Mouse (Mus musculus) c-Kit-positive CD71-positive TER-119-negative erythroid progenitor cells, embryonic 14.5 days (primary cell): ENCODE measurements at regions not wholly inside any gene's neighbourhood (a gene's known extent, or its start where the extent isn't known, plus 50 kb on each side); places are given as distances from the start of the nearest gene placed in this dataset.
"Not testable (repeated sequence)": the region's sequence is repeated elsewhere in the genome, so short reads cannot be mapped to it uniquely, and the experiment has no call there.

Experiments
- DNase-seq: peaks from one replicate; pipeline ENCODE4 v3.0.0-alpha.2; 2013; ENCODE audit warnings: low read depth

DNA sequence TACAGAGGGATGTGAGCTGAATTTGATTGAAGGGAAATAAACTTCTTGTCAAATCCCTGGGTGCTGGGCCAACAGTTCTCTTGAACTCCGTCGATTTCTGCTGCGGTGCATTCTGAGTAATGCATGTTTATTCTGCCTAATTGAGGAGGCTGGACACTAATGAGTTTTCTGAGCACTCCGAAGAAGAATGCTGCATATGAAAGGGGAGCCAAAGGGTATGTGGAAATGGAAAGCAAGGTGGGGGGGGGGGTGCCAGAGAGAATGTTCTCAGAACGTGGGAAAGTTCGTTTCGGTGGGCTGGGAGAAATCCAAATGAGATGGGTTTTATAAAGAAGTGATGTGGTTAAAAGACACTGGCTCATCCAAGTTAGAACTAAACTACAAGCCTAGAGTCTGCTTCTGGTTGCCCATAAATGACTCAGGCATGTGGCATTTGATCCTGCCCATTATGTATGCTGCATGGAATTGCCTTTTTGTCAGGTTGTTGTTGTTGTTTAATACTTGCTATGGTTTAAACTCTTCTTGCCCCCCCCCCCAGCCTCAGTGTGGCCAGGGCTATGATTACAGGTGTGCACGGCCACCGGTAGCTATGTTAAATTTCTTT, 455.7 kb upstream of the Smim15 start:
- no peak for DNase-seq

DNA sequence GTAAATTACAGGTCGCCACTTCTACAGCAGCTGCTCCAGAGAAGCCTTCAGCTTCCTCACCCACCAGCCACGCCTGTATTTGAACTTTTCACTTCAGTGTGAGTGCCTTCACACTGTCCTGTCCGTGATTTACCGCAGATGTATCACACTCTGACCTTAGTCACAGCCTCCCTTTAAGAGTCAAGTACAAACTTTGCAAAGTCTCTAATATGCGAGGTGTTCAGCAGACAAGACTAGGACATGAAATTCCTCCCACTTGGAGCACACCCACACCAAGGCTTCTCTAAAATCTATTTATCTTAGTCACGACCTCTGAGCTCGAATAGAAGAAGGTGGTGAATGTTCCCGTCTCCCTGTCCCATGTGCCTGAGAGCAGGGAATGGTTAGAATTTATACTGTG, 456.6 kb upstream of the Smim15 start:
- DNase-seq: no peak

DNA sequence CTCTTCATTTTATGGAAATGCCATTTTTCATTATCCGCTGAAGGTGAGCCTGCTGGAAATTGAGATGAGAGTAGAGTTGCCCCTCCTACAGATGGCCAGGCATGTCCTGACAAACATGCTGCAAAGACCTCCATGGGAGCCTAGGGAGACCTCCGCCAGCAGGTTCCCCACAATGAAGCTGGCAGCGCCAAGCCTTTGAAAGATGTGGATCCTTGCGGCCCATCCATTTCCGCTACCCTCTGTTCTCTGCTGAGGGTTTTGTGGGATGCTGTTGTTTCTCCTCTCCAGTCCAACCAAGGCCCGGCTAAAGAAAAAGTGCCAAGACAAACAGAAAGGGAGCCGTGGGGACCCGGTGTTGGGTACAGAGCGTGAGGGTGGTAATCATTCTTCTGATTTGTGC, 458.3 kb upstream of the Smim15 start:
- no peak for DNase-seq

DNA sequence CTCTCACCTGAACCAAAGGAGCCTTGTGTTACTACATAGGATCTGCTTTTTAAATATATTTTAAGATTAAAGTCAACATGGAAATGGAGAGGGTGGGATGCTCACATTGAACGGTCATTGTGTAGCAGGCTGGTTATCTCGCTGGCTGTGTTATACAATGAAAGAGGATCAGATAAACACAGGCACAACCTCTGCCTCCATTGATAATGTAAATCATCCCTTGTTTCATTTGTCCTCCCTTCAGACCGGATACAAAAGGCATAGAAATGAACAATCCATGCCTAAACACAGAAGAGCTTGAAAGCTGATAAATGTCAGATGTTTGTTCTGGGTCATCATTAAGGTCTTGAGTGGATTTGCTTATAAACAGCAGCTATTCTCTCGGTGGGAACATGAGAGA, 458.9 kb upstream of the Smim15 start:
- DNase-seq: no peak

DNA sequence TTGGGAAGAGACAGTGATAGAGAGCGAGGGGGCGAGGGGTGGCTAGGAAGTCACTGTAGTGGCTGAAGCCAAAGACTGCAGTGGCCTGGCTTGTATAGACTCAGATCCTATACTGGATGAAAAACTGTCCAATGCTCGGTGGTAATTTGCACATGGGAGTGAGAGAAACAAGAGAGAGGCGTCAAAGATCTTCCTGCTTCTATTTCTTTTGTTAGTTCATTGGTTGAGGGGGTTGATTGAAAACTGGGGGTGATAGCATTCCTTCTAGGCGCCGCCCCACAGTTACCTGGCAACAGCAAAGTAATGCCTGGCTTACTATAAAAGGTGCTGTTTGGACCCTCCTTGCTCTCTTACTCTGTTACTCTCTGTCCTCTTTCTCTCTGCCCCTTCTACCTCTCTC, 465.3 kb upstream of the Smim15 start:
- no peak for DNase-seq

DNA sequence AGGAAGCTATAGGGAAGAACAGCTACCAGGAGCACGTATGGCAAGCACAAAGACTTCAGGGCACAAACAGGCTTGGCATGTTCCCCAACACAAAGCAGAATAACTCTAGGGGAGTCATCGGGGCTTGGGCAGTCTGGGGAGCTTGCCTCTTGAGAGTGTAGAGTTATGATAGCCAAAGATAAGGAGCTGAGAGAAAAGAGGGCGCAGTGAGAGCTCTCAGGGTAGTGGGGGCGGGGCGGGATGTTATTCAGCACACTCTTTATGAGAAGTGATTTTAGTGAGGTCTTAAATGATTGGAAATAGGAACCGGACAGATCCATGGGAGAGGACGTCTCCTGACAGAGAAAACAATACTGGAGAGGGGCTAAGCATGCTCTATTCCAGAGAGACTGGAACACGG, 466.4 kb upstream of the Smim15 start:
- DNase-seq: peak; percentile 58

DNA sequence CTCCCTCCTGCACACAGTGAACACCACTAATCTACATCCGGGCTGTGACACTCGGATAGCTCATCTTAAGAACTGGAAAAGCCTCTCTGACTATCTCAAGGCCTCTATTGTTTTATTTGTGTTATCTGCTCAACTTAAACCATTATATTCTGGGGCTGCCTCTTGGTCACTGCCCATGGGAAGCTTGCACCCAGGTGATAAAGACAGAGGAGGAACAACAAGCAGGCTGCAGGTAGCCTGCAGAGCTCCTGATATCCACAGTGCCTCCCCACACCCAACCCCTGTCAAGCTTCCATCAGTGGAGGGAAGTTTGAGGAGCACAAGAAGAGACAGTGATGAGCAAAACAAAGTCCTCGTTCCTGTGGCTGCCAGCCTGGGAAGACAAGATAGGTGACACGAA, 467.0 kb upstream of the Smim15 start:
- DNase-seq: peak; percentile 59

DNA sequence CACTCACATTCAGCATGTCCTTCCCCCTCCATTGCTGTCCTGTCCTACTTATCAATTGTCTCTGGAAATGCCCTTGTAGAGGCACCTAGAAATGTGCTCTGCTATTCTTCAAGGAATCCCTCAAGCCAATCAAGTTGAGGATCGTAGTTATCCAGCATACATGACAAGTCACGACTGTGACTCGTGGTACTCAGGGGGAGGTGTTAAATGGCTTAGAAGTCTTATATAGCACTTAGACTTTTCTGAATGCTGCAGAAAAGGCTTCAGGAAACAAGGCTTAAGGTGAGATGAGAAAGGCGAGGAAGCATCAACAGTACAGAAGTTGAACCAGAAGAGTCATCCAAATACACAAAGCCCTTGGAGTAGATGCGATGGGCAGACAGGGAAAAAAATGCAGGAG, 467.5 kb upstream of the Smim15 start:
- no peak for DNase-seq

DNA sequence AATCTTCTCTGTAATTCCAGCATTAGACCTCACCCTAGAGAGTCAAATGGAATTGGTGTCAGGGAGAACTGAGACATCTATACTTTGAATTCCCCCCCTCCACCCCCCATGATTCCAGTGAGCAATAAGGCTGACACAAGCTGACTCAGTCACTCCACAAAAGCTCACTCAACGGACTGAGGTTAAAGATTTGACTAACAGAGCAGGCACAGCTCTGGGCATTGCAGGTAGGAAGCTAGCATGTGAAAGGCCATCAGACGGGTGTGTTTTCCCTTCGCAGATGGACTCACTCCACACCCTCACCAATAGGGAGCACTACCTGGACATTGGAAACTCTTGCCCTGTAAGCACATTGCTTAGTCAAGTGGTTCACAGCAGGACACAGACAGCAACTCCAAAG, 469.2 kb upstream of the Smim15 start:
- DNase-seq: no peak

DNA sequence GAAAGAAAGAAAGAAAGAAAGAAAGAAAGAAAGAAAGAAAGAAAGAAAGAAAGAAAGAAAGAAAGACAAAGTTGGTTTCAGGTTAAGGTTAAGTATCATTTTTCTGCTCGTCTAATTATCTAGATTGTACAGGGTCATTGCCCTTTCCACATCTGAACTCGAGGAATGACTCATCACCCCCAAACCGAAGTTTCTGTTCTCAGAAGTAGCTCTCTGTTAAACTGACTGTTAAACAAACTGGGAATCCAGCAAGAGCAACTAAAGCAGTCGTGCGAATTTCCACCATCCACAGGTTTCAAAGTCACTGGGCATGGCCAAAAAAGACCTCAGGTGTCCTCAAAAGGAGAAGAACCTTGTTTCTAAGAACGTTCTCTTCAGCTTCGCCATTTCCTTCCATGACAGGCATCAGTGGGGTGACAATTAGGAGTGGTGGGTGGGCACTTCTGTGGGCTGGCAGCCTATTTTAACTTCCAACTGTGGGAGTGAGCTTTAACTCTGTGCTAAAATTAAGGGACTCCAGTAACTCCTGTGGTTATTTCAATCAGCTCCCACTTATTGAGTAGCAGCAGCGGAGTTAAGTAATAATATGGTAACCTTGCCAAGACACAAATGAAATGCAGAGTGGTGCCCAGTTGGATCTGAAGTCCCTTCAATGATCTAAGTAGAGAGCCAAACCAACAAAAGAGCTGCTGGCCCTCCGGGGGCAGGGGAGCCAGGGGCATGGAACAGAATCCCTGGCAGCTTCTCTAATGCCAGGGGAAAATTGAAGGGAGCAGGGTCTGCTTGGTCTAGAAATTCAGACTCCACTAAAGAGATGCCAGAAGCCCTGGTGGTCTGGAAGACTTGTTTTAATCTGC, 470.5 kb upstream of the Smim15 start:
- peak; percentile 37 for DNase-seq

DNA sequence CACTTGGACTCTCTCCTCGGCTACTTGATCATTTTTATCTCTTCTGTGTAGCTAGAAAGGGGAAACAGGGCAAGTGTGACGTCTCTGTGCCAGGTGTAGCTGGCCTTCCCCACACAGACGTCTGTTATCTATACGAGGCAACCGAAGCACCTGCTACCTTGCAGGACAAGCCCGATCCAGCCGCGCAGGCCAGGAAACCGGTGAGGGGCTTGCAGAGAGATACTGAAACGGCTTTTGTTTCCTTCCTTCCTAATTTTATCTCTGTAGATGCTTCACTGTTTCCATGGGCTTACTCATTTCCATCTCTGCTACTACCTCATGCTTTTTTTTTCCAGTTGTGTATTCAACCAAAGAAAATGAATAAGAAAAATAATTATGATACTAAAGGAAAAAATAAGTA, 472.7 kb upstream of the Smim15 start:
- DNase-seq: no peak

DNA sequence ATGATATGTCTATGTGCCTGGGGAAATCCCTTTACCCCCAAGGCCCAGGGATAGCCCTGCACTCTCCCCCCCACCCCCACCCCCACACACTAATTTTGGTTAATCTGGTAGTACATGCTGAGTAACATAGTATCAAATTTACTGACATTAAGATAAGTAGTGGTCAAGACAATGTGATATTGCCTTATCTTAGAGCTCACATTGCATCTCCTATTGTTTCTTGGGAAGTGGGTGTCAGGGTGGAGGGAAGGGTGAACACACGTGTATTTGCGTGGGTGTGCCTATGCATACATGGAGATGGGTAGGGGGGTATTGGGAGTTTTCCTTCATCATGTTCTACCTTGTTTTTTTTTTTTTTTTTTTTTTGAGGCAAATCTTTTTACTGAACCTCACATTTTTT, 474.8 kb upstream of the Smim15 start:
- no peak for DNase-seq

DNA sequence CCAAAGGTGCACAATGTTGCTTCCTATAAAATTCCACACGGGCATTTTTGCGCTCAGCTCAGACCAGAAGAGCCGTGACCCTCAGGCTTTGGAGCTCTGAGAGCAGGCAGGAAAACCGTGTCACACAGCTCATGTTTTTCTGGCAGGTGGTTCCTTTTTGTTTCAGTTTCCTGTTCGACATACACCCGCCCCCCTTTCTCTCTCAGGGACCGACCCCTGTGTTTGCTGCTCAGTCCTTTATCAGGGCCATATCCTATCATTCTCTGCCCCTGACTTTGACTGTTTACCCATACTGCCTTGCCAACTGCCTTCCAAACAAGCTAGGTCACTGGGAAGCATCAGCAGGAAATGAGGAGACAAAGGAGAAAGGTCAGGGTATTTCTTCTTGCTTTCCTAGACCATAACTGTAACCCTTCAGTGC, 475.5 kb upstream of the Smim15 start:
- DNase-seq: no peak

DNA sequence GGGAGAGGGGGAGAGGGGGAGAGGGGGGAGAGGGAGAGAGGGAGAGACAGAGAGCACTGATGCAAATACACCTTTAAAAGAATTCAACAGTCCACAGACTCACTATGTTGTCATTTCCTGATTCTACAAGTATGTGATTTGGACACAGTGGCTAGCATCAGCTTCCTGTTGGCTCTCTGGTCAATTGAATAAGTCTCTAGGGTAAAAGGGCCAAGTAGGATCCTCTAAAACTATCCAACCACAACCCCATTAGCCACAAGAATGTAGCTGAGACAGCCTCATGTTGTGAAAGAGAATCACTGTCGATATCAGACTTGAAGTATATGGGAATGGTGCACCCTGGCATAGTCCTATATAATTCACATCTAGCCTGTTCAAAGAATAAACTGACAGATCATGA, 481.8 kb upstream of the Smim15 start:
- no peak for DNase-seq

DNA sequence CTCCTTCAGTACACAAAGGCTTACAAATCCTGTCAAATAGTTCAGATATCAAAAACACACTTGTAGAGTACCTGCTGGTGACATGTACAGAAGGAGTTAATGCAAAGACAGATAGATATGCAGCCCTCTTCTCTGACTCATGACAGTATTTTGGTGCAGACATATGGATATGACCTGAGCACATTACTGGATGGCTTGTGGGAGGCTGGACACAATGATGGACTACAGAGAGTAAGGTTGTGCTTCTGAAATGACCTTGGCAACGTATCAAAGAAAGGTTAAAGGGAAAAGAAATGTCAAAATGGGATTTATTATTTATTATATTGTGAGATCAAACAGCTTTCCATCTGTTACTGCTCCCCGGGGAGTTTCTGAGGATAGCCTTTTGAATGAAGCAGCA, 482.7 kb upstream of the Smim15 start:
- no peak for DNase-seq

DNA sequence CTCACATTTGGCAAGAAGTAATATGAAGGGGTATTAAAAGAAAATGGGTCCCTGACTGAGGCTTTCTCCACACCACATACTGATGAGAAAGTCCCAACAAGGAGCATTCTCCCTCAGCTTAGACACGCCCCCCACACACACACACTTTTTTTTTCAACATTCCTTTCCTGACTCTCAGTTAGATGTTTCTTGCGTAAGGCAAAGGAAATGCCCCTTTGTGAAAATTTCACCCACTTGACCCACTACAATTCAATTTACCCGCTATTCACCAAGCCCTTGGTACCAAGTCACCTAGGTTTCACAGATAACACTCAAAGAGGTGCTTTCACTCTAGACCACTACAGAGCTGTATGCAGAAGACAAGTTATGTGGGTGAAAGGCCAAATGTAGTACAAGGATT, 488.3 kb upstream of the Smim15 start:
- no peak for DNase-seq

DNA sequence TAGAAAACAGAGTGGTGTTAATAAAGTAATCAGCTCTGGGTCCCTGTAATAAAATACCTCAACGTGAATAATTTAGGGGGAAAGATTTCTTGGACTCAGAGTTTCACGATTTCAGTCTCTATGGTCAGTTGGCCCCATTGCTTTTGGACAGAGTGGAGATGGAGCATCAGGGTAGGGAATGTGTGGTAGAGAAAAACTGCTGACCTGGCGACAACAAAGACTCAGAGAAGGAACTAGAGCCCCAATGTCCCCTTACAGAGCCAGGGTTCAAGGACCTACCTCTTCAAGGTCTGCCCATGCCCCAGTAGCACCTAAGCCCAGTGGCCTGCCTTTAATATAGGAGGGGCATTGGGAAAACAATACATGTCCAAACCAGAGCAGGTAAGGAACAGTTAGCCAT, 490.2 kb upstream of the Smim15 start:
- DNase-seq: no peak

DNA sequence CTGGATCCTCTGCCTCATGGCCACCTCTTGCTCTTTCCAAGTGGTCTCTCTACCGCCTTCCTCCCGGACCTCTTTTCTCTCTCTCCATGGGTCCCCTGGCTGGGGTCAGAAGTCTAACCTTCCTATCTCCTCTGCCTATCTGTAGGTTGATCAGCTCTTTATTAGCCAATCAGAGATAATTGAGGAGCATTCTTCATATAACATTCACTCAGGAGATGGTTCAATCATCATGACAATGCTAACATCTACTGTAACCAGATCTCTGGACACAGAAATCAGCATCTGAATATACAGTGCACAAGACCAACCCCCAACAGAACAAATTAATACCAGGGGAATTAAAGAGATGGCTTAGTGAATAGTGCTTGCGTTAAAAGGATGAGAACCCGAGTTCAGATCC, 492.1 kb upstream of the Smim15 start:
- no peak for DNase-seq

DNA sequence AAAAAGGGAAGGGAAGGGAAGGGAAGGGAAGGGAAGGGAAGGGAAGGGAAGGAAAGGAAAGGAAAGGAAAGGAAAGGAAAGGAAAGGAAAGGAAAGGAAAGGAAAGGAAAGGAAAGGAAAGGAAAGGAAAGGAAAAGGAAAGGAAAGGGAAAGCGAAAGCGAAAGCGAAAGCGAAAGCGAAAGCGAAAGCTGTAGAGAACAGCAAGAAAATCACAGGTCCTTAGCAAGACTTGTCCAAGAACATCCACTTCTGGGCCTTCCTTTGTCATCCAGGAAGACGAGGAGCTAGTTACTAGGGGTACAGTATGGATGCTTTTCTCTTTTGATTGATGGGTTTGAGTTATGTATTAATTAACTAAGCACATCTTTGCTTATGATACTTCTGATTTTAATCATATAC, 494.3 kb upstream of the Smim15 start:
- DNase-seq: not testable (repeated sequence)

DNA sequence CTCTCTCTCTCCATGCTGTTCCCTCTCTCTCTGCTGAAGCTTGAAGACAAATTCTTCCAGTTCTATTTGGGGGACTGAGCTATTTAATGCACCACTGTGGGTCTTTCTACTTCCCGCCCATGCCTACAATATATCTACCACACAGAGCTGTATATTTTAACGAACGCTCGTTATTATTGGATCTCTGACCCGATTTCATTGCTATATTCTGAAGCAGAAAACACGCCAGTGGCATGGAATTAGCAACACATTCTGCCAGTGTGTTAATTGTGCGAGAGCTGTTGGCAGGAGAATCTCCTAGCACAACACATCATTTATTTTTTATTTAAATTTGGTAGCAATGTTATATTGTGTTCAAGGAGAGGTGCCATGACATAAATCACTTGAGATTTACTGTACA, 497.2 kb upstream of the Smim15 start:
- DNase-seq: no peak

DNA sequence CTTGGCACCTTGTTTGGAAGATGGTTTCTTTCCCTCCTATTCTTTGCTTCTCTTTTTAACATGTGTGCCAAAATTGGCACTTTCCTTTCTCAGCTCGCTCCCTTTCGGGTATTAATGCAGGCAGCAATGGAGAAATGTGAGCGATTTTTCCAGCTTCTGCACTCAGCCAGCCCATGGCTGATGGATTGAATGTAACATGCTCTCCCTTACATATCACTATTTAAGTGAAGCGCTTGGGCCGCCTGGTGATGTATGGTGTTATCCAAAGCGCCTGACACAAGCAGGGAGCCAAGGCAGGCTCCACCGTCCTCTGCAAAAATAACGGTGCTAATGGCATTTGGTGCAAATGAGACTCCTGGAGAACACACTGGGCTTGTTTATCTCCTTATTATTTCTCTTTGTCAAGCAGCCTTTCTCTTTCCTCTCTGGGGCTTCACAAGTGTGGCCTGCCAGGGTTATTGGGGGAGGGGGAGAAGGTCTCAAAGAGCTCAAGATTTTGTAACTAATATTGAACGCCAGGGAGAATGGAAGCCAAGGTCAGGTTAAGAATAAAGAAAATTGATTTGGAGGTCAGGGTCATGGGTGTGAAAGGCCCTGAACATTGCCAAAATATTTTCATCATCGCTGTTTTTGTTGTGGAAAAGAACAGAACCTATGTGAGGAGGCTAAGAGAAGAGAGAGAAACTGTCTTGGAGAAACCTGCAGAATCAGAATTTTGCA, 497.9 kb upstream of the Smim15 start:
- DNase-seq: no peak

DNA sequence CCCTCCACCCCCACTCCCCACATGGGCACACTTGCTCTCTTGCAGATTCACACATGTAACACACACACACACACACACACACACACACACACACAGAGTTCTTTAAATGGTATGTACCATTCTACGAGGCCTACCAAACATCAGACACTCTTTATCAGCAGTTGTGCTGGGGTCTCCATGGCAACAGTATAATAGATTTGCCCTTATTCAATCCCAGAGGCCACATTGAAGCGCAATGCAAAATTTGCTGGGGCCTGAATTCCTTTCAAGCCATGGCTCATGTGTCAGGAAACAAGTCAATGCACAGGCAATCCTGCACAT, 502.7 kb upstream of the Smim15 start:
- no peak for DNase-seq
